Mouse (Mus musculus): ENCODE measurements around the gene Clec2g. TPM values are rescaled to one million over a fixed set of nuclear protein-coding genes. Genes with fewer than 3 reads are reported as not detected.

The Clec2g gene
- total and polyA plus RNA-seq, 3 experiments: 82.0 to 169 (median 91.7) TPM

DNA sequence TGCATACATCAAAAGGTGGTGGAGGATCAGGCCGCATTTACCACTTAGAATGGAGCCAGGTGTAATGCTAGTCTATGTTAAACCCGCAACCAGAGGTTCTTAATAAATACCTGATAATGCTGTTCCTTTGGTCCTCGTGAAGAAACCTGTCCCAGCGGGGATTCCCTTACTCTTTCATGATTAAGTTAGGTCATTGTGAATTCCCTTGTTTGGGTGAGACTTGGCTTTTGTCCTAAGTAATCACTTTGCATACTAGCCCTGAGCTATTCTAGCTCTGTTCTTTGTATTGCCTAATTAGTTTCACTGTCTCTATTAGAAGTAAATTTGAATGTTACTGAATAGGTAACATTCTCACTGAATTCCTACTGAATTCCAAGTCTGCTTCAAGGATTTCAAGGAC is 60.2 kb downstream of the Clec2g start:
- H3K9me3 ChIP-seq (replicated peaks; ENCODE audit: low read length): no peaks in the 10 kb centered on the region
- H3K9ac ChIP-seq (ENCODE audit: insufficient read depth, low read depth): peak overlapping the region; percentile 66
- peaks cover 14 to 29% of the 10 kb centered on the region in 2 experiments for H3K4me1 ChIP-seq (ENCODE audit: control insufficient read depth in 1 of 2, insufficient read depth in 2 of 2)
- H3K4me2 ChIP-seq (ENCODE audit: insufficient read depth, low read depth, poor library complexity, severe bottlenecking): peak overlapping the region; percentile 93
- no peaks in the 10 kb centered on the region for H3K27me3 ChIP-seq (replicated peaks)
- peak overlapping the region in 2 of 3 experiments; percentile 31 to 54 for H3K4me3 ChIP-seq (replicated peaks in 1 of 3; ENCODE audit: low read depth in 2 of 3, low read length in 2 of 3, poor library complexity in 1 of 3)
- dilution Hi-C loops (cut with MboI; ENCODE audit: extremely low pct_ligation_motif_present, extremely low pct_unique_long_range_greater_than_20kb, low sequenced_read_pairs): no loop called here
- no peak for DNase-seq (ENCODE audit: extremely low read depth)
- in situ Hi-C loops (cut with MboI; ENCODE audit: low pct_ligation_motif_present, low pct_unique_long_range_greater_than_20kb, low sequenced_read_pairs): no loop called here
- TF ChIP-seq RAD21 (IDR thresholded peaks at IDR 0.05; ENCODE audit: low read depth, low read length) (no peak), SIN3A (IDR thresholded peaks at IDR 0.05; ENCODE audit: low read length) (peak; percentile 37; the same call in 1 of the 2 replicates)
- peaks cover 0 to 2% of the 10 kb centered on the region in 2 experiments for H3K36me3 ChIP-seq (replicated peaks in 1 of 2; ENCODE audit: control insufficient read depth in 1 of 2, insufficient read depth in 1 of 2, low read length in 1 of 2)
- H3K27ac ChIP-seq (ENCODE audit: insufficient read depth, low read depth): peak overlapping the region; percentile 48; the same call in 1 of the 2 replicates
- H3K79me2 ChIP-seq (replicated peaks; ENCODE audit: control insufficient read depth, extremely low read depth, insufficient read depth, poor library complexity, severe bottlenecking): peaks cover 42% of the 10 kb centered on the region

DNA sequence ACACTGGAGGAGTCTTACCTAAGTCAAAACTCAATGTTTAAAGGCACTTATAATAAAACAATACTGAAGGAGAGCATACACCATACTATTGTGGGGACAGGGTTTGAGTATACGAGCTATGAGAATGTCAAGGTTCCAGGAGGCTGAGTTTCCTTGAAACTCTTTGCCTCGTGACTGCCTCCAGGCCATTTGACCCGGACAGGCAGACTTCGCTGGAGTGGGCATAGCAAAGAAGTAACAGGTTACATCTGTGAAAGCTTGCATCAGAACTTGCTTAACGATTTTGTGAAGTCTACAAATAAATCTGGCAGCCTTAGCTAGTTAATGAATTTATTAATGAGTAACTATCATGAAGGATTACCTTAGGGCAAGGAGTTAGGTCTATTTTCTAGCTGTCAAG is 60.6 kb downstream of the Clec2g start:
- H3K9me3 ChIP-seq (replicated peaks; ENCODE audit: low read length): no peaks in the 10 kb centered on the region
- dilution Hi-C loops (cut with MboI; ENCODE audit: extremely low pct_ligation_motif_present, extremely low pct_unique_long_range_greater_than_20kb, low sequenced_read_pairs): no loop called here
- no peaks in the 10 kb centered on the region for H3K27me3 ChIP-seq (replicated peaks)

DNA sequence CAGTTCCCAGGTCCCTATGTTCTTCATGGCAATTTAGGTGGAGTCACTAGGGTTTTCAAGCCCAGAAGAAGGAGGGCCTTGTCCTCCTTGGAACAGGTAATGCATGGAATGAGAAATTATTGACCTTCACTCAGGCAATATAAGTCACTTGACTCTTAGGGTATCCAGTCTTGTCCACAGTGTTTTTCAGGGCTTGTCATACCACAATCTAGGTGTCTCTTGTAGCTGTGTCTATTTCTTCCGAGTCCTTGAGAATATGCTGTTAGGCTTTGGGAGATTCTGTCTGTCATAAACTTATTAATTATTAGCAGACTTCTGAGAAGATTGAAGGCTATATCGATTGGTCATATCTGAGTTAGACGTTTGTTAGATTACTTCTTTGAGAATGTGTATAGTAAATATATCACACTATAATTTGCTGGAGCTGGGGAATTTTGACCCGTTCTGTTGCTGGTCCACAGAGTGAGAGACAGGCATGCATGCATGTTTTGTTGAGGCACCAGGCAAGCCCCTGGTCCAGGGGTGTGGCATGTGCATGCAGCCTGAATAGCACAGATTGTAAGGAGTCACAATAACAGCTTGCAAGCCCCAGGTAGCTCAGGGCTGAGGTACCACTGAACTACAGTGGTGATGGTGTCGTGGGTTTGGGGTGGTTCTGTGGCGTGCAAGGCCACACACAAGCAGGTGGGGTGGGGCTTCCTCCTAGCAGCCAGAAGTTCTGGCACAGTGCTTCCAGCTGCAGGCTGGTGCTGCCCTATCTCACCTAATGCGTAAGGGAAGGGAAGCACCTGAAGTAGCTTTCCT is 61.3 kb downstream of the Clec2g start:
- Histone ChIP-seq H3K36me3 (replicated peaks in 1 of 2; ENCODE audit: control insufficient read depth in 1 of 2, insufficient read depth in 1 of 2, low read length in 1 of 2) (peaks cover 0 to under 1% of the 10 kb centered on the region in 2 experiments), H3K79me2 (replicated peaks; ENCODE audit: control insufficient read depth, extremely low read depth, insufficient read depth, poor library complexity, severe bottlenecking) (peaks cover 44% of the 10 kb centered on the region), H3K4me3 (replicated peaks in 1 of 3; ENCODE audit: low read depth in 2 of 3, low read length in 2 of 3, poor library complexity in 1 of 3) (peak overlapping the region in 2 of 3 experiments; percentile 40 to 42), H3K4me1 (ENCODE audit: control insufficient read depth in 1 of 2, insufficient read depth in 2 of 2) (peaks cover 19 to 29% of the 10 kb centered on the region in 2 experiments), H3K9me3 (replicated peaks; ENCODE audit: low read length) (no peaks in the 10 kb centered on the region), H3K27ac (ENCODE audit: insufficient read depth, low read depth) (peak overlapping the region; percentile 47), H3K9ac (ENCODE audit: insufficient read depth, low read depth) (no peak overlapping the region; the same call in 1 of the 2 replicates), H3K4me2 (ENCODE audit: insufficient read depth, low read depth, poor library complexity, severe bottlenecking) (peak overlapping the region; percentile 65), H3K27me3 (replicated peaks) (no peaks in the 10 kb centered on the region)
- dilution Hi-C loops (cut with MboI; ENCODE audit: extremely low pct_ligation_motif_present, extremely low pct_unique_long_range_greater_than_20kb, low sequenced_read_pairs): no loop called here
- TF ChIP-seq SMC3 (IDR thresholded peaks at IDR 0.05; ENCODE audit: low read depth, low read length) (no peak), IRF4 (IDR thresholded peaks at IDR 0.05; ENCODE audit: low read depth, low read length) (0 out of 2 replicates have a peak, but pooled peaks have one; percentile 7), MXI1 (IDR thresholded peaks at IDR 0.05; ENCODE audit: low read depth, low read length) (peak; percentile 43; the same call in 1 of the 2 replicates)
- DNase-seq (ENCODE audit: extremely low read depth): no peak
- in situ Hi-C loops (cut with MboI; ENCODE audit: low pct_ligation_motif_present, low pct_unique_long_range_greater_than_20kb, low sequenced_read_pairs): no loop called here

More for the DNA sequence above, 60.6 kb downstream of the Clec2g start:
- DNase-seq (ENCODE audit: extremely low read depth): no peak
- Histone ChIP-seq H3K4me3 (replicated peaks in 1 of 3; ENCODE audit: low read depth in 2 of 3, low read length in 2 of 3, poor library complexity in 1 of 3) (peak overlapping the region in 2 of 3 experiments; percentile 13 to 28), H3K79me2 (replicated peaks; ENCODE audit: control insufficient read depth, extremely low read depth, insufficient read depth, poor library complexity, severe bottlenecking) (peaks cover 42% of the 10 kb centered on the region), H3K27ac (ENCODE audit: insufficient read depth, low read depth) (peak overlapping the region; percentile 31; the same call in 1 of the 2 replicates), H3K4me2 (ENCODE audit: insufficient read depth, low read depth, poor library complexity, severe bottlenecking) (peak overlapping the region; percentile 65), H3K36me3 (replicated peaks in 1 of 2; ENCODE audit: control insufficient read depth in 1 of 2, insufficient read depth in 1 of 2, low read length in 1 of 2) (peaks cover 0 to 2% of the 10 kb centered on the region in 2 experiments), H3K9ac (ENCODE audit: insufficient read depth, low read depth) (peak overlapping the region; percentile 66; the same call in 1 of the 2 replicates), H3K4me1 (ENCODE audit: control insufficient read depth in 1 of 2, insufficient read depth in 2 of 2) (peaks cover 17 to 29% of the 10 kb centered on the region in 2 experiments)
- TF ChIP-seq BHLHE40 (IDR thresholded peaks at IDR 0.05; ENCODE audit: low read depth, low read length) (0 out of 2 replicates have a peak, but pooled peaks have one; percentile 6), TBP (conservative IDR thresholded peaks at IDR 0.05; ENCODE audit: low read depth, low read length) (no peak), SIN3A (IDR thresholded peaks at IDR 0.05; ENCODE audit: low read length) (peak; percentile 41; the same call in 1 of the 2 replicates)
- in situ Hi-C loops (cut with MboI; ENCODE audit: low pct_ligation_motif_present, low pct_unique_long_range_greater_than_20kb, low sequenced_read_pairs): no loop called here

All from CH12.LX (cell line).